Mouse (Mus musculus) lung, postnatal 36 days (tissue): ENCODE measurements around the gene Bax.
A peak's percentile ranks its signal among the peaks of the same experiment; 100 is the strongest.

Source experiments
- DNase-seq: peaks from one replicate; pipeline ENCODE4 v3.0.0; 2022; ENCODE audit warnings: mixed read lengths

Bax gene

GRCm38 (mm10) chr7:45413864-45414739 lies 52.6 kb downstream of the Bax start:
- DNase-seq: peak; percentile 56

GRCm38 (mm10) chr7:45413113-45413863 lies 53.4 kb downstream of the Bax start, which contains the start of gene Ntf5:
Ntf5 (plus strand) TSS chr7:45413695.
- DNase-seq: peak; percentile 40

GRCm38 (mm10) chr7:45412421-45412820 lies 54.3 kb downstream of the Bax start:
- DNase-seq: no peak
